Mouse (Mus musculus): ENCODE measurements around the gene Fgf11.

DNA sequence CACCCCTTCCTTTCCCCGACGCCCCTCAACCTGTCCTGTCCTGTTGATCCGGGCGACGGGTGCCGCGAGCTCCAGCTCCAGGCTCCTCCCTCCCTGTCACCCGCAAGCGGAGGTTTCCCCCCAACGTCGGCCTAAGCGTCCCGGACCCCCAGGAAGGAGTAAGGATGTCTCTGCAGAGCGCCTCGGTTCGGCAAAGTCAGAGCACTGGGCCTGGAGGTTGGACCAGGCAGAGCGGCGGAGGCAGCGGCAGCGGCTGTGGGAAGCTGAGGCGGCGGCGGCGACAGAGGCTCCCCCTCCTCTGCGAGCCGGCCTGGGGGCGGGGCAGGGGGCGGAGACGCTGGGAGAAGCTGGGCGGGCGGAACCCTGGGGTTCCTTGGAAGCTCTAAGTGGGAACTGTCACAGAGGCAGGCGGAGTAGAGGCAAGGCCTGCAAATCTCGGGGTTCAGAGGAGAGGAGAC, 1.0 kb upstream of the Fgf11 start:
- TF ChIP-seq CTCF (IDR thresholded peaks at IDR 0.05; ENCODE audit: extremely low read depth, insufficient read depth, insufficient read length, insufficient replicate concordance), result no peak
- TF ChIP-seq POLR2A (IDR thresholded peaks at IDR 0.05; ENCODE audit: low read depth, low read length), result no peak

Data from spleen, adult 2 months (tissue).